Mouse (Mus musculus) cerebellum, adult (tissue): ENCODE measurements around the gene Dnttip2.
"Not testable (repeated sequence)": the region's sequence is repeated elsewhere in the genome, so short reads cannot be mapped to it uniquely, and the experiment has no call there.

Experiments
- ATAC-seq: cut with Nextera tagmentation; 2 replicates; pipeline ENCODE4 v1.9.2; 2017; ENCODE audit warnings: mild to moderate bottlenecking, moderate library complexity, mixed read lengths; ENCODE audit not compliant: insufficient number of reproducible peaks, low FRiP score, low TSS enrichment

Gene Dnttip2

GRCm38 (mm10) chr3:122288613-122289195 lies 14.5 kb downstream of the Dnttip2 start:
- no peak for ATAC-seq

GRCm38 (mm10) chr3:122289344-122289743 lies 15.2 kb downstream of the Dnttip2 start:
- not testable (repeated sequence) for ATAC-seq

GRCm38 (mm10) chr3:122290696-122291095 lies 16.5 kb downstream of the Dnttip2 start:
- ATAC-seq = no peak

GRCm38 (mm10) chr3:122291828-122292227 lies 17.6 kb downstream of the Dnttip2 start:
- no peak for ATAC-seq

- peak; percentile 46 for ATAC-seq
Measured at GRCm38 (mm10) chr3:122292300-122293222, 18.4 kb downstream of the Dnttip2 start.

GRCm38 (mm10) chr3:122293223-122293953 lies 19.2 kb downstream of the Dnttip2 start:
- ATAC-seq = peak; percentile 71

GRCm38 (mm10) chr3:122293954-122294850 lies 20.0 kb downstream of the Dnttip2 start, which contains the start of gene Bcar3:
Gene Bcar3, plus strand, starts transcription at chr3:122294136.
- peak; percentile 77 for ATAC-seq

GRCm38 (mm10) chr3:122295511-122295910 lies 21.3 kb downstream of the Dnttip2 start:
- ATAC-seq = no peak

- no peak for ATAC-seq
Measured at GRCm38 (mm10) chr3:122296979-122297378, 22.8 kb downstream of the Dnttip2 start.

GRCm38 (mm10) chr3:122300983-122301919 lies 27.1 kb downstream of the Dnttip2 start:
- ATAC-seq = peak; percentile 33; the same call in 1 of the 2 replicates

- no peak for ATAC-seq
Measured at GRCm38 (mm10) chr3:122304560-122304959, 30.4 kb downstream of the Dnttip2 start.

GRCm38 (mm10) chr3:122307894-122308671 lies 33.9 kb downstream of the Dnttip2 start:
- ATAC-seq = no peak

- ATAC-seq = no peak
Measured at GRCm38 (mm10) chr3:122308981-122309380, 34.8 kb downstream of the Dnttip2 start.

GRCm38 (mm10) chr3:122312078-122312477 lies 37.9 kb downstream of the Dnttip2 start:
- ATAC-seq = peak; percentile 41; the same call in 1 of the 2 replicates

- no peak for ATAC-seq
Measured at GRCm38 (mm10) chr3:122312936-122313629, 38.9 kb downstream of the Dnttip2 start.

GRCm38 (mm10) chr3:122313936-122314335 lies 39.7 kb downstream of the Dnttip2 start:
- no peak for ATAC-seq

GRCm38 (mm10) chr3:122316621-122317020 lies 42.4 kb downstream of the Dnttip2 start:
- no peak for ATAC-seq
